Mouse (Mus musculus) E14TG2a.4 (cell line): Measurements from ENCODE around the gene Mesp1.

Experiments used
- CTCF ChIP-seq: conservative IDR thresholded peaks from 2 replicates; pipeline ENCODE4 v1.5.1; 2014; ENCODE audit warnings: low read length
- NANOG ChIP-seq: IDR thresholded peaks from 2 replicates; pipeline ENCODE4 v1.6.1; 2014; ENCODE audit warnings: borderline replicate concordance, low read length, mixed read lengths

DNA sequence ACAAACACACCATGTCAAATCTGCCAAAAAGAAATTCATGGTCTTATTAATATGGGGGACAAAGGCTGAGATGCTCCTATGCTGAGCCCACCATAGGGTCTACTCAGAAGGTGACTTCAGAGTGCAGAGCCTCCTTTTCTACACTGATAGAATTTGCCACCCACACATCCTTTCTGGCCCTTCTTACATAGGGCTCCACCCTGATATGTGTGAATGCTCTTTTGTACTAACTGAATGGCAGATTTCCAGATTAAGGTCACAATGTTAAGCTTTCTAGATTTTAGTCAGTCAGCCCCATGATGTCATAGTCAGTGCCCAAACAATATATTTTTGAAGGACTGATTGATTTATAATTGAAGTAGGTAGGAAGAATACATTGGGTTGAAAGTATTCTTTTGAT is 33.8 kb downstream of the Mesp1 start:
- TF ChIP-seq CTCF (no peak), NANOG (no peak)
